Mouse (Mus musculus) large intestine, adult 2 months (tissue): Measurements from ENCODE around the gene Xrn1. TPM values are rescaled to one million over a fixed set of nuclear protein-coding genes. Genes with fewer than 3 reads are reported as not detected.
A peak's percentile ranks its signal among the peaks of the same experiment; 100 is the strongest.
"Not testable (repeated sequence)": the region's sequence is repeated elsewhere in the genome, so short reads cannot be mapped to it uniquely, and the experiment has no call there.

Experiments used
- DNase-seq: peaks from one replicate; pipeline ENCODE4 v3.0.0-alpha.2; 2012; ENCODE audit warnings: low read depth, low spot score
- WGBS: fragments of 180-500 bp; shearing (Covaris S2); methylation state at CpG from one replicate; pipeline ENCODE4 v1.1.7; 2018; 5-methylcytosine and 5-hydroxymethylcytosine counted together
- polyA plus RNA-seq: library from polyadenylated mRNA; depleted of rRNA; stranded (reverse); fragments of >200 nt; gene quantifications from 2 replicates; pipeline ENCODE4 v1.2.3, GENCODE M21; 2012

Gene Xrn1
- polyA plus RNA-seq, 1 experiment, result 2.9 TPM

- 83% methylated on average over 3 of the region's 3 CpGs for WGBS
- DNase-seq, result no peak
These were observed 81.0 kb downstream of the Xrn1 start for GRCm38 (mm10) chr9:96035371-96036086.

DNA sequence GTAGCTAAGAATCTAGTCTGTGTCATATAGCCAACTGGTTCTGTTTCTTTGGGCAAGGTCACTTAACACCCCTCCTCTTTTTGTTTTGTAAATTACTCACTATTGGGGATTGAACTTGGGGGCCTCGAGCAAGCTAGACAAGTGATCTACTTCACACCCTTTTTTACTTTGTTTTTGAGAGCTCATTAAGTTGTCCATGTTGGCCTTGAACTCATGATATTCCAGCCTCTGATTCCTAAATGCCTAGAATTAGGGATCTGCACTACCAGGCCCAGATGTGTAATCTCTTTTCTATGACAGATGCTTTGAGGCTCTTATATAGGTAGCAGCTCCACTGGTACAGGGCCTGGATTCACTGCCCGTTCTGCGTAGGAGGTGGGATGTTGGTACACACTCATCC is 89.7 kb downstream of the Xrn1 start:
- WGBS, result 95% methylated on average over 3 of the region's 3 CpGs
- no peak for DNase-seq

GRCm38 (mm10) chr9:96051501-96051900 is 96.9 kb downstream of the Xrn1 start:
- 97% methylated on average over 4 of the region's 4 CpGs for WGBS
- DNase-seq, result no peak

DNA sequence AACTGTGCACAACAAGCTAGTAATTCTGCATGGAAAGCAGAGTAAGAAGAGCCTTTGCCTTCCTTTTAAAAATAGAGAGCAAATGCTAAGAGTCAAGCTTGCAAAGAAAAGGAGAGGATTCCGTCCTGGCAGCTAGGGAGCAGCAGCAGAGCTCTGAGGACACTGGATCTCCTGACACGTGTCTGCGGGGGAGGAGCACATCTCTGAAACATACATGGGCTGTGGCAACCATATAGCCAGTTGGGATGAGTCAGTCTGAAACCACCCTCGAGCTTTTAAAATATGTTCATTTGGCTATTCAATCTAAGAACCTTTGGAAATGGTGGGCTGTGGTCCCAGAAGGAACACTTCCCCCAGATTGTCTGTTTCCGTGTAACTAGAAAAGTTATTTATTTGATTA is 100.3 kb downstream of the Xrn1 start:
- 86% methylated on average over 5 of the region's 5 CpGs for WGBS

DNA sequence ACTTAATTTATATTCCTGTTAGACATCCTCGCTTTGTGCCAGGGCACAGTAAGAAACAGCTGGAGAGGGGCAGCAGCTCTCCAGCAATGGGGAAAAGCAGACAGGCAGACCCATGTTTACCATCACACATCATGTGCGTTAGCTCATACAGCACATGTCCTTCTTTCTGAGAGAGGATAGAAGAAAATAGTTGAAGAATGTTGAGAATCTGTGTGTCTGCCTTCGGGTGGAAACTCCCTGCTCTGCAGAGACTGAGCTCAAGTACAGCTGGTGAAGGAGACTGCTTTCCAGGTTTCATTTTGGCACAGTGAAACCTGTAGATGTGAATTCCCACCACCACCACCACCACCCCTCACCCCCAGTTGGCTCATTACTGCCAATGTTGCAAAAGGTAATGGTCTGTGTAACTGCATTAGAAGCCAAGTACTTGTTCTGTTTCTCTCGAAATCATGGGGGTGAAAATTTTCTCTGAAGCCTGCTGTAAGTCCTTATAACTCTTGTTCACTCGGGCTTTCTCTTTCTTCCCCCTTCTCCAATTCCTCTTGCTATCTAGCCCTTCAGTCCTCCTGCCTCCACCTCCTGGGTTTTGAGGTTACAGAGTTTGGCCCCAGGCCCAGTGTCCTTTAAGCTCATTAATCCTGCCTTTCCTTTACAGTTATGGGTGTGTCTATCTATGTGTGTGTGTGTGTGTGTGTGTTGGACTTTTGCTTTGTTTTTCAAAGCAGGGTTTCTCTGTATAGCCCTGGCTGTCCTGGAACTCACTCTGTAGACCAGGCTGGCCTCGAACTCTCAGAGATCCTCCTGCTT is 102.1 kb downstream of the Xrn1 start:
- 62% methylated on average over 6 of the region's 6 CpGs for WGBS
- DNase-seq, result peak; percentile 21

More for the DNA sequence above, 100.3 kb downstream of the Xrn1 start:
- DNase-seq, result no peak

GRCm38 (mm10) chr9:96063083-96063802 is 108.7 kb downstream of the Xrn1 start:
- DNase-seq, result no peak
- 67% methylated on average over 2 of the region's 2 CpGs for WGBS

DNA sequence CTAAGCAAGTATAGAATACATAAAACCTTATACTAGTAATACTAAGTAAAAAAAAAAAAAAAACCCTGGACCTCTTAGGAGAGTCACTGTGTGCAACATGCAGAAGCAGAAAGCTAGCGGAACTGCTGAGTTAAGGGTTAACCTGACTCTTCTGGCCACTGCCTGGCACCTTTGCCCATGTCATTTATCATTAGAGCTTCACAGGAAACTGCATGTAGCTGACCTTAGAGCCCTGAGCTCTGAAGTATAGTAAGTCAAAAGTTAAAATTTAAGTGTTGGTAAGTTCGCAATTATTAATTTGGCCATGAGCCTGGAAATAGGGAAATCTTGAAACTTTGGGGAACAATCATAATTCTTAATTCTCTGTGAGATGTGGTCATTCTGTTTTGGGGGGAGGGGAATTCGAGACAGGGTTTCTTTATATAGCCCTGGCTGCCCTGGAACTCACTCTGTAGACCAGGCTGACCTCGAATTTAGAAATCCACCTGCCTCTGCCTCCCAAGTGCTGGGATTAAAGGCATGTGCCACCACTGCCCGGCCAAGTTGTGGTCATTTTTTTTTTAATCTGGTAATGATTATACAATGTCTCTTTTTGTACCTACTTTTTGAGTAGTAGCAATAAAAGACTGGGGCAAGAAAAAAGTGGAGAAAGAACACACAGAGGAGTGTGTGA is 109.4 kb downstream of the Xrn1 start:
- WGBS, result 71% methylated on average over 5 of the region's 5 CpGs
- no peak for DNase-seq

- WGBS, result 59% methylated on average over 2 of the region's 2 CpGs
- no peak for DNase-seq
These were observed 112.9 kb downstream of the Xrn1 start for GRCm38 (mm10) chr9:96067507-96067906.

- DNase-seq, result no peak
These were observed 124.3 kb downstream of the Xrn1 start for GRCm38 (mm10) chr9:96078752-96079315.

GRCm38 (mm10) chr9:96085293-96085692 is 130.7 kb downstream of the Xrn1 start:
- no peak for DNase-seq
- WGBS, result 85% methylated on average over 6 of the region's 6 CpGs

More at GRCm38 (mm10) chr9:96078752-96079315, 124.3 kb downstream of the Xrn1 start:
- WGBS, result 87% methylated on average over 13 of the region's 13 CpGs

DNA sequence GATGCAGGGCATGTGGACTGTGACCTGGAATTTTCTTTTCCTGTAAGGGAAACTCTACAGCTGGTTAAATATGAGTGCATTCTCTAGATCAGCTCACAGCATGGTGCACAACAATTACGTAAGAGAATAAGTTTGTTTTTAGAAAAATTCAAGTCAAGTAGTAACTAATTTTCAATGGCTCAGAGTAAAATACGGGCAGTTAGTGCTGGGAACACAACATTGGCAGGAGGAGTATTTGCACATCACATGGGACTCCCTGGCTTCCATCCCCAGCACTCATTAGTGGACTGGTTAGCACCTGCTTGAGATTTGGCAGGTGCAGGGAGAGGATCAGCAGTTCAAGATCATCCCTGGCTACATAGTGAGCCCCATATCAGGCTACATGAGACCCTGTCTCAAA is 133.1 kb downstream of the Xrn1 start:
- no peak for DNase-seq
- WGBS, result 79% methylated on average over 2 of the region's 2 CpGs

GRCm38 (mm10) chr9:96088456-96088855 is 133.9 kb downstream of the Xrn1 start:
- DNase-seq, result not testable (repeated sequence)
- WGBS, result 92% methylated on average over 3 of the region's 3 CpGs

- DNase-seq, result not testable (repeated sequence)
- WGBS, result 91% methylated on average over 10 of the region's 10 CpGs
These were observed 138.1 kb downstream of the Xrn1 start for GRCm38 (mm10) chr9:96092637-96093036.

- DNase-seq, result no peak
- 97% methylated on average over 1 of the region's 1 CpGs for WGBS
These were observed 138.7 kb downstream of the Xrn1 start for GRCm38 (mm10) chr9:96093221-96093620.

DNA sequence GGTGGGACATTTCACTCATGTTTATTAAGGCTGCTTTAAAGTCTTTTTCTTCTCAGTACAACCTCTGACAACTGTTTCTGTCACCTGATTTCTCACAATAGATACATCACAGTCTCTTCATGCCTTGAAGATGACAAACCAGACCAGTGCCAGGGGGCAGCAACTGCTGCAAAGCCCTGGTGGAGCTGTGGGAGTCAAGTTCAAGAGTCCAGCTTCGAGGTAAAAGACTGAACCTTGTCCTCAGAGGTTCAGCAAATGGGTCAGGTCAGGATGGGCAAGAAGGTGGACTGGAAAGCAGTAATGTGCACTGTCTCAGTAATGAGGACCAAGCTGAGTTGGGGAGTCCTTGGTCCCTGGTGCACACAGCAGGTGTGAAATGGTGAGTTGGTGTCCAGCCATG is 139.8 kb downstream of the Xrn1 start:
- no peak for DNase-seq
- 45% methylated on average over 1 of the region's 1 CpGs for whole genome bisulfite sequencing

- WGBS, result 42% methylated on average over 1 of the region's 1 CpGs
- no peak for DNase-seq
These were observed 140.6 kb downstream of the Xrn1 start for GRCm38 (mm10) chr9:96095192-96095591.

DNA sequence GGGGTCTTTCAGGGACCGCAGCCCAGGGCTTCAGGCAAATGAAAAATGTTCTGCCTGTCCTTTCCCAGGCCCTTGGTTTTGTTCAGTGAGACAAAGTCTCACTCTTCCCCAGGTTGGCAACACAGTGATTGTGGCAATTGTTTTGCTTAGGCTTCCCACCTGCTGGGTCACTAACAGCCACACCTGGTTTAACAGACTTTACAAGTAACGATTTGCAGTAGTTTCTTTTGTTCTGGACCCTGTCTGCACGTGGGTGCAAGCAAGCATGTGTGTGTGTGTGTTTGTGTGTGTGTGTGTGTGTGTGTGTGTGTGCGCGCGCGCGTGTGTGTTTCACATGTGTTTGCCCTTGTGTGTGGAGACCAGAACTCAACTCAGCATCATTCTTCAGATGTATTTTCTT is 148.3 kb downstream of the Xrn1 start:
- DNase-seq, result no peak
- 77% methylated on average over 8 of the region's 8 CpGs for WGBS
